Mouse (Mus musculus): ENCODE data around the gene Hyal1. TPM values are rescaled to one million over a fixed set of nuclear protein-coding genes. Genes with fewer than 3 reads are reported as not detected.

Hyal1 gene
- polyA plus RNA-seq, 1 experiment from 2014 or later, result 6.4 TPM

- WGBS, result 81% methylated on average over 5 of the region's 5 CpGs
- no peak overlapping the region for H3K4me2 ChIP-seq (ENCODE audit: low read length)
- H3K4me1 ChIP-seq (ENCODE audit: control insufficient read depth, insufficient read depth, low read depth, low read length), result peaks cover 7% of the 10 kb centered on the region
- H3K36me3 ChIP-seq (ENCODE audit: control insufficient read depth, insufficient read depth, low read length), result 0 out of 2 replicates have a peak, but pooled peaks cover 3% of the 10 kb centered on the region
- H3K4me3 ChIP-seq (ENCODE audit: low read length), result no peak overlapping the region
- no peak overlapping the region for H3K27ac ChIP-seq (ENCODE audit: low read depth, low read length)
- no peak for ATAC-seq
- H3K27me3 ChIP-seq (replicated peaks; ENCODE audit: control insufficient read depth, insufficient read depth, low read length), result no peaks in the 10 kb centered on the region
- H3K9me3 ChIP-seq (ENCODE audit: control insufficient read depth, low read length), result no peaks in the 10 kb centered on the region
- H3K9ac ChIP-seq (ENCODE audit: low read depth, low read length), result no peak overlapping the region
Observed at GRCm38 (mm10) chr9:107598385-107598784, 21.7 kb downstream of the Hyal1 start.

- Histone ChIP-seq H3K4me2 (ENCODE audit: low read length) (no peak overlapping the region), H3K36me3 (ENCODE audit: control insufficient read depth, insufficient read depth, low read length) (no peaks in the 10 kb centered on the region), H3K9me3 (ENCODE audit: control insufficient read depth, low read length) (no peaks in the 10 kb centered on the region), H3K27me3 (replicated peaks; ENCODE audit: control insufficient read depth, insufficient read depth, low read length) (no peaks in the 10 kb centered on the region), H3K9ac (ENCODE audit: low read depth, low read length) (no peak overlapping the region), H3K4me3 (ENCODE audit: low read length) (no peak overlapping the region), H3K4me1 (ENCODE audit: control insufficient read depth, insufficient read depth, low read depth, low read length) (peaks cover 7% of the 10 kb centered on the region), H3K27ac (ENCODE audit: low read depth, low read length) (no peak overlapping the region)
- ATAC-seq, result no peak
- 95% methylated on average over 9 of the region's 9 CpGs for WGBS
Observed at GRCm38 (mm10) chr9:107599433-107599832, 22.7 kb downstream of the Hyal1 start.

- no peaks in the 10 kb centered on the region for H3K36me3 ChIP-seq (ENCODE audit: control insufficient read depth, insufficient read depth, low read length)
- no peak overlapping the region for H3K9ac ChIP-seq (ENCODE audit: low read depth, low read length)
- H3K4me3 ChIP-seq (ENCODE audit: low read length), result no peak overlapping the region
- ATAC-seq, result no peak
- no peaks in the 10 kb centered on the region for H3K27me3 ChIP-seq (replicated peaks; ENCODE audit: control insufficient read depth, insufficient read depth, low read length)
- no peak overlapping the region for H3K27ac ChIP-seq (ENCODE audit: low read depth, low read length)
- H3K9me3 ChIP-seq (ENCODE audit: control insufficient read depth, low read length), result no peaks in the 10 kb centered on the region
- 70% methylated on average over 14 of the region's 14 CpGs for WGBS
- H3K4me1 ChIP-seq (ENCODE audit: control insufficient read depth, insufficient read depth, low read depth, low read length), result peaks cover 7% of the 10 kb centered on the region
- H3K4me2 ChIP-seq (ENCODE audit: low read length), result no peak overlapping the region
Observed at GRCm38 (mm10) chr9:107599842-107600241, 23.1 kb downstream of the Hyal1 start.

- Histone ChIP-seq H3K36me3 (ENCODE audit: control insufficient read depth, insufficient read depth, low read length) (no peaks in the 10 kb centered on the region), H3K9me3 (ENCODE audit: control insufficient read depth, low read length) (no peaks in the 10 kb centered on the region), H3K4me1 (ENCODE audit: control insufficient read depth, insufficient read depth, low read depth, low read length) (peaks cover 7% of the 10 kb centered on the region), H3K9ac (ENCODE audit: low read depth, low read length) (no peak overlapping the region), H3K4me3 (ENCODE audit: low read length) (no peak overlapping the region), H3K27ac (ENCODE audit: low read depth, low read length) (no peak overlapping the region), H3K27me3 (replicated peaks; ENCODE audit: control insufficient read depth, insufficient read depth, low read length) (no peaks in the 10 kb centered on the region), H3K4me2 (ENCODE audit: low read length) (no peak overlapping the region)
- no peak for ATAC-seq
- 80% methylated on average over 12 of the region's 12 CpGs for WGBS
Observed at GRCm38 (mm10) chr9:107600745-107601144, 24.0 kb downstream of the Hyal1 start.

- no peak for ATAC-seq
- H3K4me3 ChIP-seq (ENCODE audit: low read length), result no peak overlapping the region
- no peak overlapping the region for H3K9ac ChIP-seq (ENCODE audit: low read depth, low read length)
- H3K27me3 ChIP-seq (replicated peaks; ENCODE audit: control insufficient read depth, insufficient read depth, low read length), result no peaks in the 10 kb centered on the region
- H3K36me3 ChIP-seq (ENCODE audit: control insufficient read depth, insufficient read depth, low read length), result no peaks in the 10 kb centered on the region
- H3K4me1 ChIP-seq (ENCODE audit: control insufficient read depth, insufficient read depth, low read depth, low read length), result peaks cover 7% of the 10 kb centered on the region
- no peaks in the 10 kb centered on the region for H3K9me3 ChIP-seq (ENCODE audit: control insufficient read depth, low read length)
- no peak overlapping the region for H3K4me2 ChIP-seq (ENCODE audit: low read length)
- H3K27ac ChIP-seq (ENCODE audit: low read depth, low read length), result no peak overlapping the region
- WGBS, result 78% methylated on average over 11 of the region's 11 CpGs
Observed at GRCm38 (mm10) chr9:107601275-107601674, 24.5 kb downstream of the Hyal1 start.

GRCm38 (mm10) chr9:107602068-107602648 is 25.4 kb downstream of the Hyal1 start:
- H3K27me3 ChIP-seq (replicated peaks; ENCODE audit: control insufficient read depth, insufficient read depth, low read length), result no peaks in the 10 kb centered on the region; the same call in 1 of the 2 replicates
- H3K4me3 ChIP-seq (ENCODE audit: low read length), result no peak overlapping the region
- H3K4me2 ChIP-seq (ENCODE audit: low read length), result no peak overlapping the region
- H3K9ac ChIP-seq (ENCODE audit: low read depth, low read length), result peak overlapping the region; percentile 28
- no peak overlapping the region for H3K27ac ChIP-seq (ENCODE audit: low read depth, low read length)
- peaks cover 7% of the 10 kb centered on the region for H3K4me1 ChIP-seq (ENCODE audit: control insufficient read depth, insufficient read depth, low read depth, low read length)
- WGBS, result 12% methylated on average over 10 of the region's 10 CpGs
- H3K36me3 ChIP-seq (ENCODE audit: control insufficient read depth, insufficient read depth, low read length), result no peaks in the 10 kb centered on the region
- H3K9me3 ChIP-seq (ENCODE audit: control insufficient read depth, low read length), result no peaks in the 10 kb centered on the region
- peak; percentile 77 for ATAC-seq

- ATAC-seq, result no peak
- no peaks in the 10 kb centered on the region; the same call in 1 of the 2 replicates for H3K27me3 ChIP-seq (replicated peaks; ENCODE audit: control insufficient read depth, insufficient read depth, low read length)
- no peak overlapping the region for H3K27ac ChIP-seq (ENCODE audit: low read depth, low read length)
- no peaks in the 10 kb centered on the region for H3K36me3 ChIP-seq (ENCODE audit: control insufficient read depth, insufficient read depth, low read length)
- peaks cover 7% of the 10 kb centered on the region for H3K4me1 ChIP-seq (ENCODE audit: control insufficient read depth, insufficient read depth, low read depth, low read length)
- 89% methylated on average over 6 of the region's 6 CpGs for WGBS
- no peaks in the 10 kb centered on the region for H3K9me3 ChIP-seq (ENCODE audit: control insufficient read depth, low read length)
- H3K9ac ChIP-seq (ENCODE audit: low read depth, low read length), result no peak overlapping the region
- no peak overlapping the region for H3K4me3 ChIP-seq (ENCODE audit: low read length)
- no peak overlapping the region for H3K4me2 ChIP-seq (ENCODE audit: low read length)
Observed at GRCm38 (mm10) chr9:107603251-107603650, 26.5 kb downstream of the Hyal1 start.

- H3K4me2 ChIP-seq (ENCODE audit: low read length), result no peak overlapping the region
- 35% methylated on average over 23 of the region's 23 CpGs for WGBS
- peaks cover 7% of the 10 kb centered on the region for H3K4me1 ChIP-seq (ENCODE audit: control insufficient read depth, insufficient read depth, low read depth, low read length)
- H3K27ac ChIP-seq (ENCODE audit: low read depth, low read length), result no peak overlapping the region
- no peaks in the 10 kb centered on the region for H3K36me3 ChIP-seq (ENCODE audit: control insufficient read depth, insufficient read depth, low read length)
- no peaks in the 10 kb centered on the region; the same call in 1 of the 2 replicates for H3K27me3 ChIP-seq (replicated peaks; ENCODE audit: control insufficient read depth, insufficient read depth, low read length)
- no peak overlapping the region for H3K9ac ChIP-seq (ENCODE audit: low read depth, low read length)
- H3K9me3 ChIP-seq (ENCODE audit: control insufficient read depth, low read length), result no peaks in the 10 kb centered on the region
- H3K4me3 ChIP-seq (ENCODE audit: low read length), result no peak overlapping the region
- ATAC-seq, result no peak
Observed at GRCm38 (mm10) chr9:107605041-107605661, 28.4 kb downstream of the Hyal1 start.

GRCm38 (mm10) chr9:107606591-107606990 is 29.9 kb downstream of the Hyal1 start:
- no peaks in the 10 kb centered on the region for H3K36me3 ChIP-seq (ENCODE audit: control insufficient read depth, insufficient read depth, low read length)
- no peak overlapping the region for H3K27ac ChIP-seq (ENCODE audit: low read depth, low read length)
- H3K4me3 ChIP-seq (ENCODE audit: low read length), result no peak overlapping the region
- no peaks in the 10 kb centered on the region for H3K9me3 ChIP-seq (ENCODE audit: control insufficient read depth, low read length)
- WGBS, result 20% methylated on average over 9 of the region's 9 CpGs
- no peaks in the 10 kb centered on the region; the same call in 1 of the 2 replicates for H3K27me3 ChIP-seq (replicated peaks; ENCODE audit: control insufficient read depth, insufficient read depth, low read length)
- H3K4me1 ChIP-seq (ENCODE audit: control insufficient read depth, insufficient read depth, low read depth, low read length), result peaks cover 9% of the 10 kb centered on the region
- H3K9ac ChIP-seq (ENCODE audit: low read depth, low read length), result no peak overlapping the region
- ATAC-seq, result no peak
- H3K4me2 ChIP-seq (ENCODE audit: low read length), result no peak overlapping the region

Data from hindbrain, embryonic 16.5 days (tissue).